Mouse (Mus musculus): Measurements from ENCODE around the gene Trim44. TPM values are rescaled to one million over a fixed set of nuclear protein-coding genes. Genes with fewer than 3 reads are reported as not detected.

Gene Trim44
- polyA plus RNA-seq, 1 experiment from 2014 or later: 48.4 TPM

- Histone ChIP-seq H3K27me3 (ENCODE audit: control insufficient read depth, insufficient read depth, low read length) (no peaks in the 10 kb centered on the region), H3K9ac (ENCODE audit: low read length) (no peak overlapping the region), H3K9me3 (ENCODE audit: control insufficient read depth, low read length) (no peaks in the 10 kb centered on the region), H3K36me3 (ENCODE audit: control insufficient read depth, insufficient read depth, low read length) (no peaks in the 10 kb centered on the region), H3K4me1 (ENCODE audit: control insufficient read depth, insufficient read depth, low read length) (no peaks in the 10 kb centered on the region; the same call in 1 of the 2 replicates), H3K27ac (ENCODE audit: low read depth, low read length) (no peak overlapping the region), H3K4me2 (ENCODE audit: low read depth) (no peak overlapping the region), H3K4me3 (ENCODE audit: low read depth, low read length) (no peak overlapping the region)
- ATAC-seq (ENCODE audit: insufficient read depth, low FRiP score, low TSS enrichment): no peak
- no peak for DNase-seq (ENCODE audit: low spot score)
- WGBS: 93% methylated on average over 7 of the region's 7 CpGs
Measured at GRCm38 (mm10) chr2:102273280-102273679, 134.3 kb downstream of the Trim44 start.

GRCm38 (mm10) chr2:102267582-102268339 is 139.9 kb downstream of the Trim44 start:
- Histone ChIP-seq H3K9me3 (ENCODE audit: control insufficient read depth, low read length) (no peaks in the 10 kb centered on the region), H3K4me2 (ENCODE audit: low read depth) (no peak overlapping the region), H3K27ac (ENCODE audit: low read depth, low read length) (no peak overlapping the region), H3K4me1 (ENCODE audit: control insufficient read depth, insufficient read depth, low read length) (no peaks in the 10 kb centered on the region), H3K4me3 (ENCODE audit: low read depth, low read length) (no peak overlapping the region), H3K27me3 (ENCODE audit: control insufficient read depth, insufficient read depth, low read length) (no peaks in the 10 kb centered on the region), H3K9ac (ENCODE audit: low read length) (no peak overlapping the region), H3K36me3 (ENCODE audit: control insufficient read depth, insufficient read depth, low read length) (no peaks in the 10 kb centered on the region)
- 66% methylated on average over 13 of the region's 13 CpGs for WGBS
- no peak for DNase-seq (ENCODE audit: low spot score)
- no peak for ATAC-seq (ENCODE audit: insufficient read depth, low FRiP score, low TSS enrichment)

- H3K4me1 ChIP-seq (ENCODE audit: control insufficient read depth, insufficient read depth, low read length): no peaks in the 10 kb centered on the region
- H3K9me3 ChIP-seq (ENCODE audit: control insufficient read depth, low read length): no peaks in the 10 kb centered on the region
- no peak overlapping the region for H3K9ac ChIP-seq (ENCODE audit: low read length)
- DNase-seq (ENCODE audit: low spot score): no peak
- WGBS: 88% methylated on average over 3 of the region's 3 CpGs
- no peaks in the 10 kb centered on the region for H3K27me3 ChIP-seq (ENCODE audit: control insufficient read depth, insufficient read depth, low read length)
- no peak overlapping the region for H3K4me2 ChIP-seq (ENCODE audit: low read depth)
- no peak overlapping the region for H3K27ac ChIP-seq (ENCODE audit: low read depth, low read length)
- no peaks in the 10 kb centered on the region for H3K36me3 ChIP-seq (ENCODE audit: control insufficient read depth, insufficient read depth, low read length)
- ATAC-seq (ENCODE audit: insufficient read depth, low FRiP score, low TSS enrichment): no peak
- H3K4me3 ChIP-seq (ENCODE audit: low read depth, low read length): no peak overlapping the region
Measured at GRCm38 (mm10) chr2:102266911-102267310, 140.7 kb downstream of the Trim44 start.

GRCm38 (mm10) chr2:102259139-102259538 is 148.5 kb downstream of the Trim44 start:
- WGBS: 15% methylated on average over 13 of the region's 13 CpGs
- Histone ChIP-seq H3K4me1 (ENCODE audit: control insufficient read depth, insufficient read depth, low read length) (peaks cover 4% of the 10 kb centered on the region; the same call in 1 of the 2 replicates), H3K27me3 (ENCODE audit: control insufficient read depth, insufficient read depth, low read length) (no peaks in the 10 kb centered on the region), H3K27ac (ENCODE audit: low read depth, low read length) (no peak overlapping the region), H3K9ac (ENCODE audit: low read length) (no peak overlapping the region), H3K36me3 (ENCODE audit: control insufficient read depth, insufficient read depth, low read length) (no peaks in the 10 kb centered on the region), H3K4me2 (ENCODE audit: low read depth) (0 out of 2 replicates have a peak overlapping the region, but pooled peaks have one; percentile 16), H3K9me3 (ENCODE audit: control insufficient read depth, low read length) (no peaks in the 10 kb centered on the region), H3K4me3 (ENCODE audit: low read depth, low read length) (no peak overlapping the region)
- DNase-seq (ENCODE audit: low spot score) (peak; percentile 28), ATAC-seq (ENCODE audit: insufficient read depth, low FRiP score, low TSS enrichment) (no peak; the same call in 1 of the 2 replicates)

DNA sequence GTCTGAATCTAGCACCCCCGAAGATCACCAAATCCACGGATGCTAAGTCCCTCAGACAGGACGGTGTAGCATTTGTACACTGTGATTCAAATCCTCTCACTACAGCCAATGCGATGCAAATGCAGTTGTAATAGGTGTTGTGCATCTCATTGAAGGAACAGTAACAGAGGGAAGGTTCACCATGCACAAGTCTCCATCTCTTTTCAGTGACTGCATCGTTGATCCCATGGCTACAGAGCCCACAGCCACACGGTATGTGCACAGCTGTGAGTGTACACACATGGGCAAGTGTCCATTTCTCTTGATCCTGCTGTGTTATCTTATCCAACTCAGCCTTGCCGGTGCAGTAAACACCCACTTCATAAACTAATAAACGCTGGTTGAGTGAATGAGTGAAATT is 148.9 kb downstream of the Trim44 start:
- ATAC-seq (ENCODE audit: insufficient read depth, low FRiP score, low TSS enrichment) (no peak; the same call in 1 of the 2 replicates), DNase-seq (ENCODE audit: low spot score) (no peak)
- H3K4me1 ChIP-seq (ENCODE audit: control insufficient read depth, insufficient read depth, low read length): peaks cover 4% of the 10 kb centered on the region; the same call in 1 of the 2 replicates
- no peak overlapping the region for H3K27ac ChIP-seq (ENCODE audit: low read depth, low read length)
- no peak overlapping the region; the same call in 1 of the 2 replicates for H3K4me2 ChIP-seq (ENCODE audit: low read depth)
- 28% methylated on average over 8 of the region's 8 CpGs for WGBS
- H3K4me3 ChIP-seq (ENCODE audit: low read depth, low read length): no peak overlapping the region
- no peaks in the 10 kb centered on the region for H3K27me3 ChIP-seq (ENCODE audit: control insufficient read depth, insufficient read depth, low read length)
- H3K9me3 ChIP-seq (ENCODE audit: control insufficient read depth, low read length): no peaks in the 10 kb centered on the region
- no peaks in the 10 kb centered on the region for H3K36me3 ChIP-seq (ENCODE audit: control insufficient read depth, insufficient read depth, low read length)
- H3K9ac ChIP-seq (ENCODE audit: low read length): no peak overlapping the region

DNA sequence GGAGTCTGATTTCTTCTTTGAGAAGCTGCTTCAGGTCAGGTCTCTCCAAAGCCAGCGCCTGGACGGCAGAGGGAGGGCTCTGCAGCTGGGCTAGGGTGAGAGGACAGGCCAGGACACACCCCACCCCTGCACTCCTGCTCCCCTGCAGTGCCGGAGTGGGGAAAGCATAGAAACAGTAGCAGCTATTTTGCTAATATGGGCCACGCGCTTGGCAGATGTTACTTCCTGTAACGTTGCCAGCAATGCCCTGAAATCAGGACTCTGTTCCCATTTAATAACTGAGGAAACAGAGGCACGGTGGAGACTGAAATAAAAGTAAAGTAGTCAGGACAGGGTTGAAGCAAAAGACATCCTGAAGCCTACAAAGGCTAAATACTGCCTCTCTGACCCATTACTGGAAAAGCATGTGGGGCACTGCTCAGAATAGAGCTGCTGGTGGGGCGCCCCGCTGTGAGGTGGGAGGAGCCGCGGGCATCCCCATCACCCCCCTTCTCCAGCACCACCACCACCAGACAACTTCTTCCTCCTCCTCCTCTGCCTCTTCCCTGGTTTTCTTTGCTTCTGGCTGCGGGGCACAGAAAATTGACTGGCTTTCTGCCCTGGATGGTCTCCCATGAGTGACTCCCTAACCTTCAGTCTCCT is 149.5 kb downstream of the Trim44 start:
- H3K4me2 ChIP-seq (ENCODE audit: low read depth): peak overlapping the region; percentile 0; the same call in 1 of the 2 replicates
- H3K36me3 ChIP-seq (ENCODE audit: control insufficient read depth, insufficient read depth, low read length): no peaks in the 10 kb centered on the region
- no peak overlapping the region for H3K4me3 ChIP-seq (ENCODE audit: low read depth, low read length)
- WGBS: 5% methylated on average over 12 of the region's 12 CpGs
- DNase-seq (ENCODE audit: low spot score) (peak; percentile 24), ATAC-seq (ENCODE audit: insufficient read depth, low FRiP score, low TSS enrichment) (no peak)
- H3K9me3 ChIP-seq (ENCODE audit: control insufficient read depth, low read length): no peaks in the 10 kb centered on the region
- H3K27ac ChIP-seq (ENCODE audit: low read depth, low read length): no peak overlapping the region
- H3K4me1 ChIP-seq (ENCODE audit: control insufficient read depth, insufficient read depth, low read length): peaks cover 4% of the 10 kb centered on the region; the same call in 1 of the 2 replicates
- no peak overlapping the region for H3K9ac ChIP-seq (ENCODE audit: low read length)
- H3K27me3 ChIP-seq (ENCODE audit: control insufficient read depth, insufficient read depth, low read length): no peaks in the 10 kb centered on the region

GRCm38 (mm10) chr2:102256591-102257335 is 150.9 kb downstream of the Trim44 start:
- H3K9ac ChIP-seq (ENCODE audit: low read length): no peak overlapping the region
- peaks cover 4% of the 10 kb centered on the region; the same call in 1 of the 2 replicates for H3K4me1 ChIP-seq (ENCODE audit: control insufficient read depth, insufficient read depth, low read length)
- no peaks in the 10 kb centered on the region for H3K27me3 ChIP-seq (ENCODE audit: control insufficient read depth, insufficient read depth, low read length)
- H3K27ac ChIP-seq (ENCODE audit: low read depth, low read length): no peak overlapping the region
- DNase-seq (ENCODE audit: low spot score): no peak
- no peaks in the 10 kb centered on the region for H3K9me3 ChIP-seq (ENCODE audit: control insufficient read depth, low read length)
- WGBS: 79% methylated on average over 5 of the region's 5 CpGs
- H3K4me3 ChIP-seq (ENCODE audit: low read depth, low read length): no peak overlapping the region
- no peak for ATAC-seq (ENCODE audit: insufficient read depth, low FRiP score, low TSS enrichment)
- H3K36me3 ChIP-seq (ENCODE audit: control insufficient read depth, insufficient read depth, low read length): no peaks in the 10 kb centered on the region
- no peak overlapping the region for H3K4me2 ChIP-seq (ENCODE audit: low read depth)

GRCm38 (mm10) chr2:102256100-102256499 is 151.5 kb downstream of the Trim44 start:
- Histone ChIP-seq H3K4me3 (ENCODE audit: low read depth, low read length) (no peak overlapping the region), H3K9ac (ENCODE audit: low read length) (no peak overlapping the region), H3K27ac (ENCODE audit: low read depth, low read length) (no peak overlapping the region), H3K9me3 (ENCODE audit: control insufficient read depth, low read length) (no peaks in the 10 kb centered on the region), H3K4me2 (ENCODE audit: low read depth) (no peak overlapping the region), H3K27me3 (ENCODE audit: control insufficient read depth, insufficient read depth, low read length) (no peaks in the 10 kb centered on the region), H3K4me1 (ENCODE audit: control insufficient read depth, insufficient read depth, low read length) (peaks cover 4% of the 10 kb centered on the region; the same call in 1 of the 2 replicates), H3K36me3 (ENCODE audit: control insufficient read depth, insufficient read depth, low read length) (no peaks in the 10 kb centered on the region)
- no peak for DNase-seq (ENCODE audit: low spot score)
- no peak for ATAC-seq (ENCODE audit: insufficient read depth, low FRiP score, low TSS enrichment)
- WGBS: 76% methylated on average over 3 of the region's 3 CpGs
